Mouse (Mus musculus): ENCODE measurements around the gene Raph1. TPM values are rescaled to one million over a fixed set of nuclear protein-coding genes. Genes with fewer than 3 reads are reported as not detected.
A peak's percentile ranks its signal among the peaks of the same experiment; 100 is the strongest.

The Raph1 gene
- total RNA-seq, 2 experiments from 2014 or later, result 86.8 to 102 TPM

GRCm38 (mm10) chr1:60567321-60567720, 417 bp upstream of the Raph1 start:
- DNase-seq (ENCODE audit: low spot score in 2 of 2), result no peak
- intact Hi-C loops (cut with DNase I), result loop anchor here (5.0 to 10.0 kb wide), 2 partner anchors 290 to 387 kb away; no protein-coding TSS in a partner anchor

GRCm38 (mm10) chr1:60565931-60566630, 823 bp downstream of the Raph1 start:
- intact Hi-C loops (cut with DNase I), result loop anchor here (5.0 to 10.0 kb wide), 2 partner anchors 291 to 389 kb away; no protein-coding TSS in a partner anchor
- peak; percentile 31 to 44 for DNase-seq (ENCODE audit: low spot score in 2 of 2)

GRCm38 (mm10) chr1:60565270-60565920, 1.5 kb downstream of the Raph1 start:
- DNase-seq (ENCODE audit: low spot score in 2 of 2), result peak; percentile 8 to 53
- intact Hi-C loops (cut with DNase I), result loop anchor here (5.0 to 10.0 kb wide), 2 partner anchors 292 to 389 kb away; no protein-coding TSS in a partner anchor

- intact Hi-C loops (cut with DNase I), result loop anchor here (5.0 to 10.0 kb wide), 2 partner anchors 293 to 390 kb away; no protein-coding TSS in a partner anchor
Observed at GRCm38 (mm10) chr1:60564691-60565090, 2.2 kb downstream of the Raph1 start.

GRCm38 (mm10) chr1:60563021-60563420, 3.9 kb downstream of the Raph1 start:
- intact Hi-C loops (cut with DNase I), result loop anchor here (10.0 kb wide), 1 partner anchor 392 kb away; no protein-coding TSS in a partner anchor
- DNase-seq (ENCODE audit: low spot score in 2 of 2), result no peak

More at GRCm38 (mm10) chr1:60564691-60565090, 2.2 kb downstream of the Raph1 start:
- DNase-seq (ENCODE audit: low spot score in 2 of 2), result no peak

GRCm38 (mm10) chr1:60543681-60544080, 23.2 kb downstream of the Raph1 start:
- DNase-seq (ENCODE audit: low spot score in 2 of 2), result no peak
- intact Hi-C loops (cut with DNase I), result no loop called here

- DNase-seq (ENCODE audit: low spot score in 2 of 2), result no peak
- intact Hi-C loops (cut with DNase I), result no loop called here
Observed at GRCm38 (mm10) chr1:60539272-60539671, 27.6 kb downstream of the Raph1 start.

- DNase-seq (ENCODE audit: low spot score in 2 of 2), result peak; percentile 23 to 62
- intact Hi-C loops (cut with DNase I), result no loop called here
Observed at GRCm38 (mm10) chr1:60534932-60535331, 32.0 kb downstream of the Raph1 start.

GRCm38 (mm10) chr1:60530636-60531035, 36.3 kb downstream of the Raph1 start:
- intact Hi-C loops (cut with DNase I), result no loop called here
- DNase-seq (ENCODE audit: low spot score in 2 of 2), result no peak

- intact Hi-C loops (cut with DNase I), result no loop called here
- no peak for DNase-seq (ENCODE audit: low spot score in 2 of 2)
Observed at GRCm38 (mm10) chr1:60530107-60530506, 36.8 kb downstream of the Raph1 start.

- intact Hi-C loops (cut with DNase I), result no loop called here
- DNase-seq (ENCODE audit: low spot score in 2 of 2), result no peak
Observed at GRCm38 (mm10) chr1:60510584-60510983, 56.3 kb downstream of the Raph1 start.

GRCm38 (mm10) chr1:60503456-60503855, 63.4 kb downstream of the Raph1 start:
- DNase-seq (ENCODE audit: low spot score in 2 of 2), result no peak
- intact Hi-C loops (cut with DNase I), result no loop called here

- DNase-seq (ENCODE audit: low spot score in 2 of 2), result no peak
- intact Hi-C loops (cut with DNase I), result no loop called here
Observed at GRCm38 (mm10) chr1:60493421-60493820, 73.5 kb downstream of the Raph1 start.

GRCm38 (mm10) chr1:60492404-60492803, 74.5 kb downstream of the Raph1 start:
- DNase-seq (ENCODE audit: low spot score in 2 of 2), result no peak

GRCm38 (mm10) chr1:60490510-60490909, 76.4 kb downstream of the Raph1 start:
- no peak for DNase-seq (ENCODE audit: low spot score in 2 of 2)
- intact Hi-C loops (cut with DNase I), result no loop called here

More at GRCm38 (mm10) chr1:60492404-60492803, 74.5 kb downstream of the Raph1 start:
- intact Hi-C loops (cut with DNase I), result no loop called here

GRCm38 (mm10) chr1:60489660-60490059, 77.2 kb downstream of the Raph1 start:
- DNase-seq (ENCODE audit: low spot score in 2 of 2), result no peak
- intact Hi-C loops (cut with DNase I), result no loop called here

- intact Hi-C loops (cut with DNase I), result no loop called here
- peak in 1 of 2 experiments; percentile 50 for DNase-seq (ENCODE audit: low spot score in 2 of 2)
Observed at GRCm38 (mm10) chr1:60488635-60489034, 78.3 kb downstream of the Raph1 start.

GRCm38 (mm10) chr1:60485649-60486048, 81.3 kb downstream of the Raph1 start:
- DNase-seq (ENCODE audit: low spot score in 2 of 2), result no peak
- intact Hi-C loops (cut with DNase I), result no loop called here

- intact Hi-C loops (cut with DNase I), result no loop called here
- no peak for DNase-seq (ENCODE audit: low spot score in 2 of 2)
Observed at GRCm38 (mm10) chr1:60482881-60483280, 84.0 kb downstream of the Raph1 start.

- intact Hi-C loops (cut with DNase I), result no loop called here
- no peak for DNase-seq (ENCODE audit: low spot score in 2 of 2)
Observed at GRCm38 (mm10) chr1:60481561-60481960, 85.3 kb downstream of the Raph1 start.

All from left cerebral cortex, postnatal 14 days (tissue).